Mouse (Mus musculus) heart, postnatal 4 days (tissue): Measurements from ENCODE around the gene Met. TPM values are rescaled to one million over a fixed set of nuclear protein-coding genes. Genes with fewer than 3 reads are reported as not detected.

Source experiments
- DNase-seq: peaks from one replicate; pipeline ENCODE4 v3.0.0; 2021
- total RNA-seq, 2 experiments: library from RNA; stranded (reverse); gene quantifications; 2 replicates each; pipeline ENCODE4 v1.2.3; 2021

Met gene
- total RNA-seq, 2 experiments from 2014 or later, result 4.3 to 5.1 TPM

DNA sequence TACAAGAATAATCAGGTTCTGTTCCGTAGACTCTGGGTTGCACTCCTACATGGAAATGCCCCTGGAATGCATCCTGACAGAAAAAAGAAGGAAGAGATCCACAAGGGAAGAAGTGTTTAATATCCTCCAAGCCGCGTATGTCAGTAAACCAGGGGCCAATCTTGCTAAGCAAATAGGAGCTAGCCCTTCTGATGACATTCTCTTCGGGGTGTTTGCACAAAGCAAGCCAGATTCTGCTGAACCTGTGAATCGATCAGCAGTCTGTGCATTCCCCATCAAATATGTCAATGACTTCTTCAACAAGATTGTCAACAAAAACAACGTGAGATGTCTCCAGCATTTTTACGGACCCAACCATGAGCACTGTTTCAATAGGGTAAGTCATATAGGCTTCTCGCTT, 28.5 kb downstream of the Met start:
- DNase-seq, result no peak

DNA sequence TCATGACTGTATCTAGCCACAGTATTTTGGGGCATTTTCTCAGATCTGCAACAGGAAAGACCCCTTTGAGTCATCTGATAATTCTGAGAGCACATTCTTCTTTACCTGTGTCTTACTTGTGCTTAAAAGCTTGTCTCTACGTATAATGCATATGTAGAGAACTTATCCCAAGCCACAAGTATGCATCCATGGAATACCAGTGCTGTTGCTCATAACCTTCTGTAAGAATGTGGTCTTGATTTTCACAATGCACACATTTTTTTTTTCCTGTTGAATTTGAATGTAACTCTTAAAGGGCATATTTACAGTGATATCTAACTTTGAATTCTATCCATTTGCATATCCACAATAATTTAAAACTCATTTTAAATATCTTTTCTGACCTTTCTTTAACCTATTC, 31.8 kb downstream of the Met start:
- no peak for DNase-seq

DNA sequence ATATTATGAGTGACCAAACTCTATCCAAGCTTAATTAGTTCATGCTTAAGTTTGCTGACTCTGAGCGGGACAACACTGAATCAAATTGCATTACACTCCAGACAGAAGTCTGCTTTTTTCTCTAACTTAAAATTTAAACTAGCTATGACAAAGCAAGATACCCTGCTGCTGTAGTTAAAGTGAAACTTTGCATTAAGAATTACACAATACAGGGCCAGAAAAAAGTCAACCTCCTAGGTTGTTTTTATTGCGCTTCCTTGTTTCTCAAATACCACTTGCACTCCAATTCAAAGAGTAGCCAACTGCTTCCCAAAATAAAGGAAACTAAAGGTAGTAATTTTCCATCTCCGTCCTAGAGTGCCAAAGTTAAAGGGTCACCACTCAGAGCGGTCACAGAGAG, 33.8 kb downstream of the Met start:
- DNase-seq, result no peak

DNA sequence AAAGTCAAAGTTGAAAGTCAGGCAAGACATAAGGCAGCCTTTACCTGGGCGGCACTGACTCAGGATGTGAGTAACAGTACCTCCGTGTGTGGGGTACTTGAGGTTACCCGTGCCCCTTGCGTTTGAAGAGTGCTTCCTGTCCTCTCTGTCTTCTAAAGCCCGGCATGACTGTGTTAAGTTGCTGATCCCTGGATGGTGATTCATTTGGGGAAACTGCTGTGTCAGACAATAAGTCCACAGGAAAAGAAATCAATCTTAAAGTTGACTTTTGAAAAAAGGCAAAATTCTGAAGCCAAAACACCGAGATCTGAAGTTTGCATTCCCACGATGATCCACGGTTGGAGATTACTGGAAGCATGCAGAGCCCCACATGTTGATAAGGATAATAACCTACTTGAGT, 35.2 kb downstream of the Met start:
- DNase-seq, result no peak

DNA sequence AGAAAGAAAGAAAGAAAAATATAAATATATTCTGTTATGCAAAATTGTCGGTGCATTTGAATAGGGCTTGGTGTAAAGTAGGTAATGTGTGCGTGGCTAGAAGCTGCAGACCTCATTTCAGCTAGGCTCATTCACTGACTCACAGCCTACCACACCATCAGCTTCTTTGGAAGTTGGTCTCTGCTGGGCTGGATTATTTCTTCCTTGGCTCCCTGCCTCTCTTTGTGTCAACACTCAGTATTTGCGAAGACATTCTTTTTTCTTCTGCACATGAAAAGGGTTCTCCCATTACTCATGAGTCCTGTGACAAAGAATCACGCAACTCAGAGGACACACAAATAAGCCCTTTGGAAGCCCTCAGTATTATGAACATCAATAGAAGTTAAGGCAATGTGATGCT, 37.8 kb downstream of the Met start:
- DNase-seq, result peak; percentile 12

DNA sequence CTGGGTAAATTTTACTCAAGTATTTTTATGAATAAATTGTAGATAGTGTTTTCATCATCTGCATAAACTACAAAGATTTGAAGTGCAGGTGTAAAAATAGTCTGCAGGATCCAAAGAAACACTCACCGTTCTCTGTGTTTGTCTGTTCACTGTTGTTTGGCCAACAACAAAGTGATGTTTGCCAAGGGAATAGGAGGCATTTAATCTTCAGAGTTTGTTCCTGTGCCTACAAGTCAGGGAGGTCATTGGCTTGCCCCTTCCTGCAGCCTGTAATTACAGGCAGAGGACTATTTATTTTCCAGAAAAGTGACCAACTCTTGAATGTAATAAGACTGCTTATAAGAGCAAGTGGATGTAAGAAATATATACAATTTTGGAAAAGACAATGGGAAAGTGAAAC, 38.7 kb downstream of the Met start:
- no peak for DNase-seq

DNA sequence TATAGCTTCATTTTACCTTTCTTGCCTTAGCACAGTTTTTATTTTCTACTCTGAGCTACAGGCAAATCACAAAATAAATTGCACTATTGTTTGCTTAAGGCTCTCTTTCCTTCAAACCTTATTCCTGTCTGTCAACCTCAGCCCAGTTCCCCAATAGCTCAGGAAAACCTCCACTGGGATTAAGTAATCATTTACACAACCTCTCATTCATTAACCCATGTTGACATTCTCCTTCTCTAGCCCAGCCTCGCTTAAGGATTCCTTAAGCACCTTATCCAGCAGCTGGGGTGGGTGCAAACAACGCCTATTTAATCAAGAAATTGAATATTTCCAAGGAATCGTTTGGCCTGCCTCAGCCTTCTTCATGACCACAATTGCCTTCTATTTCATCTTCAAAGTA, 40.1 kb downstream of the Met start:
- DNase-seq, result no peak

DNA sequence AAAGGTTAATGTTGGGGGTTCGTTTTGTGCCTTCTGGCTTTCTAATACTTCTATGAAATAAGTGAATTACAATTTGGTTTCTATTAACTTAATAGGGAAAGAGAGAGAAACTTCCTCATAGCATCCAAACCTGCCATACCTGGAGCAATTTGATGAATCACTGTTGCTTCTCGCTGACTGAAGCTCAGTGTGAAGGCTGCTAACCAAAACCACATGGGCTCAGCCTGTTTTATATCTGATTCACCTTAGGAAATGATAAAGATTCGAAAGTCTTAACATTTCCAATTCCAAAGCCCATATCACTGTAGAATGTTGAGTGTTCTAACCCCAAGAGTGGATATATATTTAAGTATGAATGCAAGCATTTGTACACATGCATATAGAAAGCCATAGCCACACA, 41.9 kb downstream of the Met start:
- DNase-seq, result no peak

DNA sequence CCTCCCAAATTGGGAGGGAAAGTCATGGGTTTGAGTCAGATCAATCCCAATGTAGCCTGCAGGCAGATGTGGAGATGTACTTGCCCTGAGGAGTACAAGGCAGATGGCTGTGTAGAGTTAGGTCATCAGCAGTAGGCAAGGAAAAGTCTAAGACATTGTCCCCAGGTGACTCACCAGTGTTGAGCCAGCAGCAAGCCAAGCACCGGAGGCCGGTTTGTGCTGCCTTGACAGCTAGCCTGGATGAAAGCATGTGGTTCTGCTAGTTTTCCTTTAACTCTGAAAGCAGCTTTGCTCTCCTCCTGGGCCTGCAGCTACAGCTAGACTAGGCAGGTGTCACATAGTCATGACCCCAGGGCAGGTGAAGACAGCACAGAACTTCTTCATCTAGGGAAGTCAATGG, 43.2 kb downstream of the Met start:
- no peak for DNase-seq

DNA sequence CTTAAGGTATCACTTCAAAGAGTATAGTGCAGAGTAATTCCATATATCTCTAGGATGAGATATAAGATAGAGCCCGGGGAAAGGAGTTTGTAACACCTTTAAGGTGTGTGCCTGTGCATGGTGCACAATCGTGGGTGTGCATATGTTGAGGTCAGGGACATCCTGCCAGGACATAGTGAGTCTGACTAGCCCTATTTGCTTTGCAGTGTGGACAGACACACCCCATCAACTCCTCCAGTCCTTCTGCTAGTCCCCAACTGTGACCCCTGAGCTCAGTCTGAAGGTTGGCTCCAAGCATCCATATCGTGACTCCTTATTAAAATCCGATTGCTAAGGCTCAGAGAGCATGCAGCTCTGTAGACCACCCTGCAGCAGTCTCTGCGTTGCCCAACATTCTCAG, 44.6 kb downstream of the Met start:
- DNase-seq, result no peak

DNA sequence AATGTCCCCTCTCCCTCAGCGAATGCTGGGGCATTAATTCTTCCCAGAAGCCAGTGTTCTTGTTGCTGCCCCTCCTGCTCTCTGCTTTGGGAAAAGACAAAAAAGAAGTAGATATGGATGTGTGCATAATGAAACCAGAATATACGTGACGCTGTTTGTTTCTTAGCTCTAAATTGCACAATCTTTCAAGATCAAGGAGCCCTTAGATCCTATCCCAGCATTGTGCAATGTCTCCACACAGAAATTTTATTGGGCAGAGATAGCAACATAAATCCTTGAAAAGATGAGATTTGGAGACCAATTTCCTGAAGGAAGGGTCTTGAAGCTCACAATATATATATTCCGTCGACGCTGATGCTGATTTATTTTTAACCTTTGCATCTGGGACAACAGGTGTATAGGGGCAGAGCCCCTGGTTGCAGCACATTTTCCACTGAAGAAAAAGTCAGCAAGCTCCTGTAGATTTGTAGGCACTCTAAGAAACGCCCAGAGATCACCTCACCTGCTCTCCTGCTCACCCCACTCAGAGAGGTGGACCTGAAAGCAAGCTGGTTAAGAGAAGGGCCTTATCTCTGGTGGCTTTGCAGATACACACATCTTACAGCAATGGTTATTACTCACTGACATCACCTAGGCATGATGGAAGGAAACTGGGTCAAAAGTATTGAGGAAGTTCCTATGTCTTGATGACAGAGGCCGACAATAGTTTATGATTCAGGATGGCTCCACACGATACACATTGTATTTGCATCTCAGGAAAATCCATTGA, 45.2 kb downstream of the Met start:
- DNase-seq, result no peak

DNA sequence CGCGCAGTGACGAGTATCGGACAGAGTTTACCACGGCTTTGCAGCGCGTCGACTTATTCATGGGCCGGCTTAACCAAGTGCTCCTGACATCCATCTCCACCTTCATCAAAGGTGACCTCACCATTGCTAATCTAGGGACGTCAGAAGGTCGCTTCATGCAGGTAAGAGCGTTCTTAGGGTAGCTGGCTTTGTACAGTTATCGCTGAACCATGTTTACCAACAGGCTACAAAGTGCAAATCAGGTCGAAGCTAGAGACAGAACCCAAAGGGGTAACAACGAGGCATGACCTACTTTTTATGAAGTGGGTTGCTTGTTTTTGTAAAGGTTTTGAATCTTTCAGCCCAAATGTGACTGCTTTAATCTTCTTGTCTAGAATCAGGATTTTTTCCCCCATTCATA, 49.8 kb downstream of the Met start:
- DNase-seq, result no peak

DNA sequence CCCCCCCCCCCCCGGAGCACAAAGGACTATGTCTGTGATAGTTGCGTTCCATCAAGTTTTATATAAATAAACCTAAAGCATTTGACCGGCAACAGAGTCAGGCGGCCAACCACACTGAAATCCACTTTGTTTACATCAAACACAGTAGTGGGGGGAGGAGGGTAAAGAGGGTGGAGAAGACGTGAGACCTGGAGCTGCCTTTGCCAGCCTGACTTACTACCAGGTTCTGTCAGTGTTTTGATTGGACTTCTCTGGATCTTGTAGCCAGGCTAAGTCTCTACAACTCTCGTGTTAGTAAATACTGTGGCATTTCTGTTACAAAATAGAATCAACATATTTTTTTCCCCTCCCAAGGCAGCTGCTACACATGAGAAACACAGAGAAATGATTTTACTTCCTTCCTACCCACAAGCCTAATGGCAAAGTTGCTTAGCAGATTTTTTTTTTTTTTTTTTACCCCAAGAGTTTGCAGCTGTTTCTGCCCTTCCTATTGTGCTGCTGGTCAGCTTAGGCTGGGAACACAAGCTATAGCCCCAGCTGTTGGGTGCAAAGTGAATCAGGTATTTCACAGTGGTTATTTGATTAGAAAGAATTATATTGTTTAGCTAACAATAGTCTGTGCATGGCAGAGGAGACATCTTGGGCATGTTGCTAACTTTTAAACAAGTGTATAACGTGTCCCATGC, 52.3 kb downstream of the Met start:
- no peak for DNase-seq

DNA sequence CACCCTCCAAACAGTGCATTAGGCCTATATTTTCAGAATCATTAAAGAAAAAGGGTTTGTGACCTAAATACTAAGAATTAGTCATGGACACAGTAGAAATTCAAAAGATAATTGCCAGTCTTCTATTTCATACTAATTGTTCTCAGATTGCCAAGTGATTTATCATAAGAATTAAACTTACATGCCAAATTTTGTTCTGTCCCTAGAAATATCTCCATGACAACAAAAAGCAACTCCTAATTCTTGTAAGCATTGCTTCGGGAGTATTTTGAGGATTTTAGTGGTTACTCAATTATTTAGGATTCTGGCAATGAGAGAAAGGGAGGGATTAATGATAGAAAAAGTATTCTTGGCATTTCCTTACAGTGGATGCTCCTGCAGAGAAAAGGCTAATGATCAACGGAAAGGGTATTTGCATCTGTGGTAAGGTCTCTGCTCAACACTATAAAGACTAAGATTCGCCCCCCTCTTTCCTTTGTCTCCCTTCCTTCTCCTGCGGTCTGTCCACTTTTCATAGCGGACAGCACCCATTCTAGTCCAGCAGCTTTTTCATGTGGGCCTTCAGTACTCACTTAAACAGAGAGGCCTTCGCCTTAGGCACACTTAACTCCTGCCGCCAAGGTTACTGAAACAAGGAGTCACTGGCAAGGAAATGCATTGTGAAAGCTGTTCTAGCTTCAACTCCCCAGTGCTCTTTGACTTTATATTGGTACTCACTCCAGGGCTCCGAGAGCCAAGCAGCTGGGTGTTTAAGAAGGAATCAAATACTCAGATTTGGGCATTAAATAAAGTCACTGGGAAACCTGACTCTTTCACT, 58.5 kb downstream of the Met start:
- DNase-seq, result no peak

DNA sequence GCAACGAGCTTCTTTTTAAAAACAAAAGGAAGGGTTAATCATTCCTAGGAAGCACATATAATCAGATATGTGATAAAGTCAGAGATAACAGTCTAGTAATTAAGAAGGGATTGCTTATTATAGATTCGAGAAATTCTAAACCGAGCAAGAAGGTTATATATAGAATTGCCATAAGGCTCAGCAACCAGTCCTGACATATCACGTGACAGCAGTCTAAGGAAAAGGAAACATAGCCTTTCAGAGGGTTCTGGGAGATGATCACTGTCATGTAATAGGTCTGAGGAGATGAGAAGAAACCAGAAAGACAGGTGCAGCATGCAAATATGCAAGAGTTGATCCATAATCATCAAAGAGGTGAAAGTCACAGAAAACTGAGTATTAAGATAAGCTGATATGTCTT, 59.3 kb downstream of the Met start:
- DNase-seq, result no peak

DNA sequence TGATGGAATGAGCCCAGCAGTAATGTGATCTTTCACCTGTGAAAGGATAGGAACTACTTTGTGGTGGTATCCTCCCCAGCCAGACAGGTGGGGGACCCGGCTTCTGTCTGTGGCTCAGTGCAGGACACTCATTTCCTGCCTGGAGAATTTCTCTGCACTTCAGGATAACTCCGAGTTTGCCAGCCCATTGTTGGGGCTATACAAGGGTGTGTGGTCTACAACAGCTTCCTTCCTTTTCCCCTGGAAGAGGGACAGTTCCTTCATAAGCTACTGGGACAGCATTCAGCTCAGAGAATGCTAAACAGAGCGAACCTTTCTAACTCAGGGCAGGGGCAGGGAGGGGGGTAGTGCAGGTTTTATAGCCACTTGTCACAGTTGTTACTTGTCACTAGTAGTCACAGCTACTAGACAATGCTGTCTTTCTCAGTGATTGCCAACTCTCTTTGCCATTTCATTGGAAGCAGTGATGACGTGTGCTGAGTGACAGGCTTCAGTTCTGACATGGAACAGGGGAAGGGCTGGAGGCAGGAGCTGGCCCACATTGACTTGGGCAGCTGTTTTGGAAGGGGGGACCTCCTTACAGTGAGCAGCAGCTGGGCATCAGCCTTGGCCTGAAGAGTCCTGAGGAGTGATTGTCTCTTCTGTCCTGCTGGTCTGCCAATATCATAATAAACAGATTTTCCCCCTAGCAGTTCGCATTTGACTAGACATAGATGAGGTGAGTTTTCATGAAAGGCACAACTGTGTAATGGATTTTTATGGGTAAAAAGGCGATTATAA, 66.1 kb downstream of the Met start:
- no peak for DNase-seq

DNA sequence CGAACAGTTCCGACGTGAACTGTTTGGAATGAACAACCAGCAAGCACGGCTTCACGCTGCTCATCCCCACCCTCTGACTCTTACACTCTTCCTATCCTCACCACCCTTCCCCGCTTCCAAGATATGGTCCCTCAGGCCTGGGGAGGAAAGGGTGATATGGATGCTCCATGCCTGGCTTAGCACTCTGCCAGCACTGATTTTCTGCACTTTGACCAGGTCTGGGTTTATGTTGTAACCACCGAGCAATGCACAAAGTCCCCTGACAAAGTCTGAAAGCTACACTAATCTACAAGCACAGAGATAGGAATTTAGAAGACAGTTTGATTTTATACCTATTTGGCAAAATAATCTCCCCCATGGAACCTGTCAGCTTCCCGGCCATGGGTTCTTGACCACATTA, 78.0 kb downstream of the Met start:
- no peak for DNase-seq

DNA sequence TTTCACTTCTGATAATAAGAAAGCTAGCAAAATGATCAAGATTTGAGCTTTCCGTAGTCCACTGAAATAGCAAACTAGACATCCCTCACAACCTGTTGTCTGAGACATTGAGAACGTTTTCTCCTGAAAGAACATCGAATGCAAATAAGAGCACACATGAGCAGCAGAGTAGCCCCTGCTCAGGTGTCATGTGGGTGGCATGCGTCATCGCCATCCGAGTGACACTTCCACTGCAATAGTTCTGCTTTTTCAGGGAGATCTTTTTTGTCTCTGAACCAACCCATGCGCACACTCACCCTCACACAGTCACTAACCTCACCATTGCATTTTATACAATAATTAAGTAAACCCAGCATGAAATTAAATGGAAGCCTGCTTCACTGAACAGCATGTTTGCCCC, 78.8 kb downstream of the Met start:
- no peak for DNase-seq

DNA sequence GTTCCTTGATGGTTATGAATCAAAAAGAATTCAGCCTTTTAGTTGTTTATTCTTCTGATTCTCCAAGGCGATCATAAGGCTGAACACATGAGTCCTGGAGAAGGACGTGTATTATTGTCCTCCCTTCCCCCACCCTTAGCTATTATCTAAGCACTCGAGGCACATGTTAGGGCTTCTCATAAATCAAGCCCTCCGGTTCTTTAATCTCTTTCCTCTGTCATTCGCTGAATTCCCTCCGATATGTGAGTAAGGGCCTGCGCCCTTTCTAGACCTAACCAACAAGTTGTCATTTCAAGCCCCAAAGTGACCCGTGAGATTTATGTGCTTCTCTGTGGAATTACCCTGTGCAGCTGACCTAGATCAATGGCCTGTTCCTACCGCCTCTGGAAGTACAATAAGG, 81.9 kb downstream of the Met start:
- DNase-seq, result no peak

DNA sequence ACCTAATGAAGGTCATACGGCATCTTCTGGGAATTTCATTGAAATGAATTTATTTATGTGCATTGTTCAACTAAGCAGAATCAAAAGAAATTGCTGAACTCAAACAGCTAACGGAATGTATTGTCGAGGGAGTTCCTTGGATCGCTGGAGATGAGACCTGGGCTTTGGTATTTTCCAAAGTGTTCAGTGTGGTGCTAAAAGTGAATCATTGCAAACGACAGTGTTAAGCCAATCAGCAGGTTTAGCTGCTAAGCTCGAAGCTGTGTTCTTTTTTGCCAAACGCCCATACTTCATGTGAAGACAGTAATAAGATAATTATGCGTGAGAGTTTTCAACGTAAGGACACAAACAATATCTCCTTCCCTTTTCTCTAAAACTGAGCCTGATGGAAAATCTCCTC, 82.7 kb downstream of the Met start:
- DNase-seq, result no peak

DNA sequence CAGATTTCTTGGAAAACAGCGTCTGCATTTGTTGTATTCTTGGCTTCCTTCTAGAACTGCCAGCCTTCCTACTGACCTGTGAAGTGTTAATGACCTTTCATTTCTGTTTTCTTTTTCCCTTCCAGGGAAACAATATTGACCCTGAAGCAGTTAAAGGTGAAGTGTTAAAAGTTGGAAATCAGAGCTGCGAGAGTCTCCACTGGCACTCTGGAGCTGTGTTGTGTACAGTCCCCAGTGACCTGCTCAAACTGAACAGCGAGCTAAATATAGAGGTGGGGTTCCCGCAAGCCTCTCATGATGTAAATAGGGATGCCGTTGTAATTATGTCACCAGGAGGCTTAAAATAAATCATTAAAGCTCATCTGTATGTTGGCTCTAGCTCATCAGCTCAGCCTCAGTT, 83.2 kb downstream of the Met start:
- peak; percentile 47 for DNase-seq

DNA sequence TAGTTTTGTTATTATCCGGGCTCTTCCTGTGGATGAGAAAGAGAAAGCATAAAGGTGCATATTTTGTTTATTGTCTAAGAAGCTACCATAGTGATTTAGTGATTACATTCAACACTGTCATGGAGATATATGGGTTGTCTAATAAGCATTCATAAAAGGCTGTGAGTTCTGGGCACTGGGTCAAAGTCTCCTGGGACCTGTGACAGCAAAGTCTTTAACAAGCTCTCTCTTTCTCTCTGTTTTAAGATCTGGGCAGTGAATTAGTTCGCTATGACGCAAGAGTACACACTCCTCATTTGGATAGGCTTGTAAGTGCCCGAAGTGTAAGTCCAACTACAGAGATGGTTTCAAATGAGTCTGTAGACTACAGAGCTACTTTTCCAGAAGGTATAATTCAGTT, 85.2 kb downstream of the Met start:
- no peak for DNase-seq

DNA sequence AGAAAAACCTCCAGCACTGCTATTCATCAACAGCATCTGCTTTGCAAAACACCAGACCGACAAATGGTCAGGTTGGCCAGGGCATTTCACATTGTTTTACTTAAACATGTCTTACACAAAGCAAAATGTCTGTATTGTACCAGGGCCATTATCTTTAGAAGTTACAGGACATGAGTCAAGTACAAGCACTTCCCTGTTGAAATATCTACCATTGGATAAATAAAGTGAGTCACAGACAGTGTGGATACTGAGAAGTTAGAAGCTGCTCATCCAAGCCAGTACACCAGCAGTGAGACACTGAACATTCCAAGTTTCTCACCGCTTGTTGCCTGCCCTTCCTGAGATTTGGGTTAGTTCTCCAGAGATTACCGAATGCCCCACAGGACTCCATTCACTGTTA, 86.0 kb downstream of the Met start:
- DNase-seq, result no peak
